Mouse (Mus musculus) layer of hippocampus, postnatal 36 days (tissue): ENCODE measurements around the gene Arhgef3. TPM values are rescaled to one million over a fixed set of nuclear protein-coding genes. Genes with fewer than 3 reads are reported as not detected.

Experiments used
- DNase-seq, 2 experiments: peaks; one replicate each; pipeline ENCODE4 v3.0.0; 2022
- total RNA-seq, 2 experiments: library from RNA; stranded (reverse); gene quantifications; 2 replicates each; pipeline ENCODE4 v1.2.3; 2021

Arhgef3 gene
- total RNA-seq, 2 experiments from 2014 or later = 76.8 to 85.8 TPM

GRCm38 (mm10) chr14:27348656-27349055 is 234.0 kb downstream of the Arhgef3 start:
- DNase-seq = no peak

- DNase-seq = no peak
Observed at GRCm38 (mm10) chr14:27349120-27349519, 234.4 kb downstream of the Arhgef3 start.

GRCm38 (mm10) chr14:27349828-27350729 is 235.4 kb downstream of the Arhgef3 start:
- DNase-seq = no peak

- DNase-seq = no peak
Observed at GRCm38 (mm10) chr14:27351051-27351475, 236.4 kb downstream of the Arhgef3 start.

- no peak for DNase-seq
Observed at GRCm38 (mm10) chr14:27351476-27352079, 236.9 kb downstream of the Arhgef3 start.

GRCm38 (mm10) chr14:27352470-27352869 is 237.8 kb downstream of the Arhgef3 start:
- DNase-seq = no peak

- DNase-seq = no peak
Observed at GRCm38 (mm10) chr14:27355151-27355550, 240.5 kb downstream of the Arhgef3 start.

- no peak for DNase-seq
Observed at GRCm38 (mm10) chr14:27355937-27356336, 241.2 kb downstream of the Arhgef3 start.

GRCm38 (mm10) chr14:27357139-27357538 is 242.4 kb downstream of the Arhgef3 start:
- DNase-seq = no peak

GRCm38 (mm10) chr14:27358202-27358601 is 243.5 kb downstream of the Arhgef3 start:
- DNase-seq = no peak

- no peak for DNase-seq
Observed at GRCm38 (mm10) chr14:27360849-27361248, 246.2 kb downstream of the Arhgef3 start.

GRCm38 (mm10) chr14:27361514-27361913 is 246.8 kb downstream of the Arhgef3 start:
- no peak for DNase-seq

GRCm38 (mm10) chr14:27364668-27365257 is 250.1 kb downstream of the Arhgef3 start:
- DNase-seq = no peak

GRCm38 (mm10) chr14:27367117-27367711 is 252.5 kb downstream of the Arhgef3 start:
- no peak for DNase-seq

- no peak for DNase-seq
Observed at GRCm38 (mm10) chr14:27368619-27369018, 253.9 kb downstream of the Arhgef3 start.

GRCm38 (mm10) chr14:27369503-27369902 is 254.8 kb downstream of the Arhgef3 start:
- no peak for DNase-seq

- DNase-seq = no peak
Observed at GRCm38 (mm10) chr14:27371669-27372076, 257.0 kb downstream of the Arhgef3 start.

GRCm38 (mm10) chr14:27373498-27373897 is 258.8 kb downstream of the Arhgef3 start:
- DNase-seq = no peak

- no peak for DNase-seq
Observed at GRCm38 (mm10) chr14:27376115-27376648, 261.5 kb downstream of the Arhgef3 start.

GRCm38 (mm10) chr14:27378669-27379068 is 264.0 kb downstream of the Arhgef3 start:
- DNase-seq = no peak

- no peak for DNase-seq
Observed at GRCm38 (mm10) chr14:27379404-27379803, 264.7 kb downstream of the Arhgef3 start.

- DNase-seq = no peak
Observed at GRCm38 (mm10) chr14:27381459-27381858, 266.8 kb downstream of the Arhgef3 start.
